Mouse (Mus musculus): ENCODE results near the gene Tmem33. TPM values are rescaled to one million over a fixed set of nuclear protein-coding genes. Genes with fewer than 3 reads are reported as not detected.

The Tmem33 gene
- polyA plus RNA-seq, 1 experiment from 2014 or later: 118 TPM

Other genes with a start within 250 kb of the Tmem33 start
- 0.37 TPM in 1 of 2 replicates, not detected in the other for gene Phox2b, start 161.3 kb upstream of the Tmem33 start, polyA plus RNA-seq (2016; fragmentation: Nextera tagmentation; extraction: Ambion mirVana)
- gene Slc30a9, start 46.4 kb downstream of the Tmem33 start, polyA plus RNA-seq (2016; fragmentation: Nextera tagmentation; extraction: Ambion mirVana): 84.6 and 86.4 TPM in 2 replicates
- gene Bend4, start 167.7 kb downstream of the Tmem33 start, polyA plus RNA-seq (2016; fragmentation: Nextera tagmentation; extraction: Ambion mirVana): 2.1 and 2.5 TPM in 2 replicates